Mouse (Mus musculus) MN1 (cell line): ENCODE measurements around the gene Synpo2.

Experiments
- DNase-seq: peaks from one replicate; pipeline ENCODE4 v3.0.0-alpha.2; 2016; ENCODE audit warnings: low spot score

Gene Synpo2

GRCm38 (mm10) chr3:123235921-123236320, at the start of gene Synpo2:
TSS of gene Synpo2 (minus strand) at chr3:123236149.
- DNase-seq: peak; percentile 52

GRCm38 (mm10) chr3:123285649-123286048, 49.7 kb upstream of the Synpo2 start:
- no peak for DNase-seq

- DNase-seq: no peak
Measured at GRCm38 (mm10) chr3:123284284-123284683, 48.3 kb upstream of the Synpo2 start.

GRCm38 (mm10) chr3:123282866-123283615, 47.1 kb upstream of the Synpo2 start:
- no peak for DNase-seq

GRCm38 (mm10) chr3:123267741-123268201, 31.8 kb upstream of the Synpo2 start:
- DNase-seq: peak; percentile 49

- peak; percentile 83 for DNase-seq
Measured at GRCm38 (mm10) chr3:123266753-123267651, 31.1 kb upstream of the Synpo2 start, which contains the start of gene Sec24d. TSS of gene Sec24d (plus strand) at chr3:123267455.

GRCm38 (mm10) chr3:123264706-123265105, 28.8 kb upstream of the Synpo2 start:
- no peak for DNase-seq

- DNase-seq: no peak
Measured at GRCm38 (mm10) chr3:123258709-123259108, 22.8 kb upstream of the Synpo2 start.

GRCm38 (mm10) chr3:123256181-123257101, 20.5 kb upstream of the Synpo2 start:
- no peak for DNase-seq

GRCm38 (mm10) chr3:123245646-123246045, 9.7 kb upstream of the Synpo2 start:
- no peak for DNase-seq

GRCm38 (mm10) chr3:123244376-123244775, 8.4 kb upstream of the Synpo2 start:
- no peak for DNase-seq

- DNase-seq: no peak
Measured at GRCm38 (mm10) chr3:123237446-123237845, 1.5 kb upstream of the Synpo2 start.

GRCm38 (mm10) chr3:123237039-123237438, 1.1 kb upstream of the Synpo2 start:
- no peak for DNase-seq

- no peak for DNase-seq
Measured at GRCm38 (mm10) chr3:123235495-123235894, 454 bp downstream of the Synpo2 start.

GRCm38 (mm10) chr3:123234191-123234836, 1.6 kb downstream of the Synpo2 start:
- peak; percentile 56 for DNase-seq

GRCm38 (mm10) chr3:123231639-123232038, 4.3 kb downstream of the Synpo2 start:
- DNase-seq: no peak

GRCm38 (mm10) chr3:123227276-123227675, 8.7 kb downstream of the Synpo2 start:
- DNase-seq: peak; percentile 51

GRCm38 (mm10) chr3:123218646-123219045, 17.3 kb downstream of the Synpo2 start:
- DNase-seq: no peak

GRCm38 (mm10) chr3:123208891-123209290, 27.1 kb downstream of the Synpo2 start:
- DNase-seq: no peak

- DNase-seq: no peak
Measured at GRCm38 (mm10) chr3:123207386-123207785, 28.6 kb downstream of the Synpo2 start.

GRCm38 (mm10) chr3:123205485-123205884, 30.5 kb downstream of the Synpo2 start:
- DNase-seq: no peak
